Mouse (Mus musculus) ZHBTc4 (cell line): ENCODE measurements around the gene Tada2a.

ENCODE experiments used
- DNase-seq: peaks from one replicate; pipeline ENCODE4 v3.0.0-alpha.2; 2011; ENCODE audit warnings: low read depth, low spot score

The Tada2a gene

GRCm38 (mm10) chr11:84115646-84116045 lies 13.8 kb downstream of the Tada2a start:
- no peak for DNase-seq

- DNase-seq: no peak
These were observed 15.8 kb downstream of the Tada2a start for GRCm38 (mm10) chr11:84113623-84114022.

GRCm38 (mm10) chr11:84107137-84107536 lies 22.3 kb downstream of the Tada2a start:
- peak; percentile 40 for DNase-seq

- no peak for DNase-seq
These were observed 25.4 kb downstream of the Tada2a start for GRCm38 (mm10) chr11:84104036-84104435.

GRCm38 (mm10) chr11:84101182-84101581 lies 28.2 kb downstream of the Tada2a start:
- DNase-seq: no peak

- DNase-seq: no peak
These were observed 32.0 kb downstream of the Tada2a start for GRCm38 (mm10) chr11:84097251-84097998.

GRCm38 (mm10) chr11:84095084-84095483 lies 34.3 kb downstream of the Tada2a start:
- DNase-seq: no peak

GRCm38 (mm10) chr11:84090572-84090971 lies 38.8 kb downstream of the Tada2a start:
- no peak for DNase-seq

GRCm38 (mm10) chr11:84081901-84082300 lies 47.5 kb downstream of the Tada2a start:
- DNase-seq: peak; percentile 62

- no peak for DNase-seq
These were observed 49.1 kb downstream of the Tada2a start for GRCm38 (mm10) chr11:84080327-84080726.

GRCm38 (mm10) chr11:84079887-84080286 lies 49.5 kb downstream of the Tada2a start:
- no peak for DNase-seq

GRCm38 (mm10) chr11:84079361-84079760 lies 50.0 kb downstream of the Tada2a start:
- no peak for DNase-seq

- no peak for DNase-seq
These were observed 50.8 kb downstream of the Tada2a start for GRCm38 (mm10) chr11:84078601-84079000.

GRCm38 (mm10) chr11:84077008-84077407 lies 52.4 kb downstream of the Tada2a start:
- DNase-seq: no peak

GRCm38 (mm10) chr11:84073816-84074764 lies 55.3 kb downstream of the Tada2a start:
- DNase-seq: no peak

- DNase-seq: no peak
These were observed 56.3 kb downstream of the Tada2a start for GRCm38 (mm10) chr11:84072904-84073651.

GRCm38 (mm10) chr11:84069034-84069370 lies 60.4 kb downstream of the Tada2a start, which contains the start of gene Dusp14:
Gene Dusp14, minus strand, starts transcription at chr11:84069261.
- peak; percentile 40 for DNase-seq

GRCm38 (mm10) chr11:84068191-84069033 lies 61.0 kb downstream of the Tada2a start:
- peak; percentile 73 for DNase-seq

GRCm38 (mm10) chr11:84067720-84068190 lies 61.6 kb downstream of the Tada2a start:
- DNase-seq: peak; percentile 40

- no peak for DNase-seq
These were observed 62.3 kb downstream of the Tada2a start for GRCm38 (mm10) chr11:84066927-84067645.
